Mouse (Mus musculus) left cerebral cortex, postnatal 36 days (tissue): Measurements from ENCODE around the gene Hs6st1. TPM values are rescaled to one million over a fixed set of nuclear protein-coding genes. Genes with fewer than 3 reads are reported as not detected.

Experiments
- microRNA-seq: library from miRNA; unstranded; fragments of <30 nt; microRNA quantifications from one replicate; pipeline ENCODE4 v1.2.0, GENCODE M21; 2022
- total RNA-seq, 2 experiments: library from RNA; stranded (reverse); gene quantifications; 2 replicates each; pipeline ENCODE4 v1.2.3; 2021

The Hs6st1 gene
- total RNA-seq, 2 experiments from 2014 or later, result 56.1 to 58.6 TPM

Small RNAs within 50 kb of the gene (microRNA-seq; reads per million reads assigned to microRNA genes)
- 6.6 reads per million, percentile 23 among the genes with 10 or more reads in this experiment for gene Mir6897

Other genes starting within 250 kb of the Hs6st1 start
- gene Uggt1, start 176.3 kb downstream of the Hs6st1 start, total RNA-seq, result 10 to 100 TPM; 38.4 to 51.8 TPM
- gene Neurl3, start 206.3 kb downstream of the Hs6st1 start, total RNA-seq, result under 1 TPM; 0.32 to 0.91 TPM
- gene Arid5a, start 239.3 kb downstream of the Hs6st1 start, total RNA-seq, result 10 to 100 TPM; 14.5 to 14.8 TPM